Mouse (Mus musculus): ENCODE measurements at regions not wholly inside any gene's neighbourhood (a gene's known extent, or its start where the extent isn't known, plus 50 kb on each side); places are given as distances from the start of the nearest gene placed in this dataset.

DNA sequence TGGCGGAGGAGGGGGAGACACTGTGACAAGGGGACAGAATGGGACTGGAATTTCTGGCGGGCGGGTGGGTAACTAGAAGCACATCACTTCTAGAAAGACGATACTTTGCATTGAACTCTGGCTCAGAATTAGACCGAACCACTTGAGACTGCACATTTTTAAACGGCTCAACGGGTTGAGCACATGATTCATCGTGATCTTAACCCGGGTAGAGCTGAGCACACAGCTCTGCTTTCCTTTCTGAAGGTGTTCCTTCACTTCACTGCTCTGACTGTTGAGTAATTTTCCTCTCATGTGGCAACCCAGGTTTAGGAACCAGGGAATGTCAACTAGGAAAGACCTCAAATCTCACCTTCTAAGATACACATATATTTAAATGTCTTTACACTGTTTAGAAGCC is 180.9 kb downstream of the Zfp365 start:
- DNase-seq (ENCODE audit: low read depth, low spot score): peak; percentile 27

DNA sequence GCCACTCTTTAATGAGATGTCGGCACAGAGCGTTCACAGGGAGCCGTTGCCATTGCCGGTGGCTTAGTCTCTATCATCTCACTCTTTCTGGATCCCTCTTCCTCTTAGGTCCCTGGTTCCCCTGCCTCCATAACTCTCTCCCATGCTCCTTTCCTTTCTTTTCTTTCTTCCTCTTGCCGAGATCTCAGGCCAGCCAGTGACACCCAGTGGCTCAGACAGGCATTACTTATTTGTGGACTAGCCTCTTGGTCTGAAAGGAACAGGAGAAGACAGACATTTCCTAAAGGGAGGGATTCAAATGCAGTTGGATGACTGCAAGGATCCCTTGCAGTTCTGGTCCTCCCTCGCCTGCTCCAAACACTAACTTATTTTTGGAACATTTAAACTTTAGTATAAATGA is 180.5 kb upstream of the Ado start:
- DNase-seq (ENCODE audit: low read depth, low spot score): peak; percentile 79

DNA sequence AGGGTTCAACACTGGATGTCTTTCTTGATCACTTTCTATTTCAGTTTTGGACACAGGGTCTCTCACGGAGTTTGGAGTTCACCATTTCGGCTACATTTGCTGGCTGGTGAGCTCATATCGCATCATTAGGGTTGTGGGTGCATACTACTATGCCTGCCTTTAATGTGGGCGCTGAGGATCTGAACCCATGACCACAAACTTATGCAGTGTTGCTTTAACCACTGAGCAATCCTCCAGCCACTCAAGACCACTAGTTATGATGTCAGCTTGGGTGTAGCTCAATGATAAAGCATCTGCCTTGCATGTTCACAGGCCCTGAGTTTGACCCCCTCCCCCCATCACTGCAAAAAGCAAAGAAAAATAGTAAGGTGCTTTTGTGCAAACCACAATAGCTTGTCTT is 178.8 kb upstream of the Ado start:
- DNase-seq (ENCODE audit: low read depth, low spot score): no peak

DNA sequence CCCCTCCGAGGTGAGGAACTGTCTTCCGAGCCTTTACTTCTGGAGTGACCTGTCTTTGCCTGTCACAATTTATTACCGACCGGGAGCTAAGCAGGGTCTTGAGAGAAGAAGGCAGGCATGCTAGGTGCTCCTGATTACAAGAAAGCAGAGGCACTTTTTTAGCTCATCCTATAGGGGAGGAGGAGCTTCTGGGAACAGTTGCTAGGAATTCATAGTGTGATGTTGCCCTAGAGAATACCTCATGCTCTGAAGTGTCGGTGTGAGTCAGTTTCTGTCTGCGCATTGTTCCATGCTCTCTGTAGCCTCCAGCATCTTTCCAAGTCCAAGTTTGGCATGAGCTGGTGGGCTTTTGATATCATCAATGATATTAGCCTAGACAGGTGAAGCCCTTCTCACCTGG is 178.0 kb upstream of the Ado start:
- DNase-seq (ENCODE audit: low read depth, low spot score): no peak

DNA sequence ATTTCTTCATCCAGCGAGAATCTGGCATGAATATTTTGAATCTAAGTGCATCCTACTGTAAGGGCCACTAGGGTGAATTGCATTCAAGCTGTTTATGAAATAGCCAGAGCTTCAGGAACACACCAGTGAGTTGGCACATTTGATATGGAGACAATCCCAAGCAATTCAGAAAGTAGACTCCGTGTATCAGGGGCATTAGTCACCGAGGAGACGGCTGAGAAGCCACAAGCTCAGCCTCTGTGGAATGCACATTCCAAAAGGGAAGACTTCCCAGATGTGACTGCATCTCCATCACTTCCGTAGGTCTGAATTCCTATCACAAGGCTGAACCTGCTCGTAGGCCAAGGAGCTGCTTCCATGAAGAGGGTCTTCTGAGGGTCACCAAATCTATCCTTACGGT is 177.6 kb upstream of the Ado start:
- no peak for DNase-seq (ENCODE audit: low read depth, low spot score)

DNA sequence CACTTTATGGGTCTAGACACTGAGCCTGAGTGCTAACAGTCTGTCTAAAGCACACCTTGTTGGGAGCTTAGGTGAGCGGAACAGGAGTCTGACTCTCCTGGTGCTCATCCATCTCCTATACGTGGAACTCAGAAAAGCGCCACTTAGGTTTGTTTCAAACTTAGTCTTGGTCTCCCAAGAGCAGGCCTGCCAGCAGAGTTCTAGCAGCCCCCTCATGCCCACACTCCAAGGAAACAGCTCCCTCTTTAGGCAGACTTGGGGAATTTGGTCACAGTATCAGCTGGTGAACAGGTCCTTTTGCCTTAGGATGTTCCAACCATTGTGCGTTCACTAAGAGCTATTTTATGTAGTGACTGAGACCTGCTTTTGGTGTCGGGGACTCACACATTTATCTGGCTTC is 173.0 kb upstream of the Ado start:
- peak; percentile 75 for DNase-seq (ENCODE audit: low read depth, low spot score)

DNA sequence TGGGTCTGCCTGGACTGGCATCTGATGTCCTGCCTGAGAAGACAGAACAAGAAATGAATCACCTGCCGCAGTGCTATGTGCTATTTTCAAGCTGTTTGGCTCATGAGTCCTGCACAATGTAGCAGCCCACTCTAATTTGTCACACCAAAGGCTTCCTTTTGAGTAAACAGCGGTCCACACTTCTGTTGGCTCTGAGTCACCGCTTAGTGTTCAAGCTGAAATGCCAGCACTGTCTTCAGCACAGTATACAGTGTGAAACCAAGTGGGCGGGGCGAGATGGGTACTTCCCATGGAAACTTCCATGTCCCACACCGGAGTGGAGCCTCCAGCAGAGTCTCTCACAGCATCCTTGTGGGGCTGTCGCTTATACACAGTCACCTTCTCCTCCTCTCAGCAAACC is 168.8 kb upstream of the Ado start:
- DNase-seq (ENCODE audit: low read depth, low spot score): peak; percentile 95

DNA sequence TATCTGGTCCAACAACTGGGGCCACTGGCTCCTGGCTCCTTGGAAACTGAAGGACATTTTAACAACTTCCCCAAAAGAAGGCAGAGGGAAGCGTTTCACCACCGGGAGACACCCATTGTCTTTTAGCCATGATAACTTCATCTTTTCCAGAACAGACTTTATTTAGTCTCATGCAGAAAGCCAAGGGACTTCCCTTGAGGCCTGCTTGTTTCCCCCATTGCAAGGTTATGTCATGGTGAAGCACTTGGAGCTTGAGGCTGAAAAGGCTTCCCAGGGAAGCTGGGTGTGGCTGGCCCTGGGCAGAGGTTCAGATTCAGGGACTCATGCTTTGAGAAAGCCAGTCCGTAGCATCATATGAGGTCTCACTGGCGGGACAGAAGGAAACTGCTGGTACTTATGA is 166.3 kb upstream of the Ado start:
- no peak for DNase-seq (ENCODE audit: low read depth, low spot score)

DNA sequence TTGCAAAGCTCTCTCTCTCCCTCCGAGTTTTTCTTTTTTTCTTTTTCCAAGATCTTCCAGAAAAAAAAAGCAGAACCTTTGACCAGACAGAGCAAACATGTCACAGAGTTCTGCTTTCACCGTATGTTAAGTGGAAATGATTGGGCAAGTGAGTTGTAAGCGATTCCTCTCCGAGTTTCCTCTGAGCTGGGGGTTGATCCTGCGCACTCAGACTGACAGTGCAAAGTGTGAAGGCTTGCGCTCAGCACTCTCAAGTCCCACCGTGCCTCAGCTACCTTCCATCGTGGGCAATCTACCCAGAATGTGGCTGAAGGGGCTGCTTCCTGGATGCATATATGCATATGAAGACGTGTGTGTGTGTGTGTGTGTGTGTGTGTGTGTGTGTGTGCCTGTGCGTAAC is 164.3 kb upstream of the Ado start:
- peak; percentile 31 for DNase-seq (ENCODE audit: low read depth, low spot score)

DNA sequence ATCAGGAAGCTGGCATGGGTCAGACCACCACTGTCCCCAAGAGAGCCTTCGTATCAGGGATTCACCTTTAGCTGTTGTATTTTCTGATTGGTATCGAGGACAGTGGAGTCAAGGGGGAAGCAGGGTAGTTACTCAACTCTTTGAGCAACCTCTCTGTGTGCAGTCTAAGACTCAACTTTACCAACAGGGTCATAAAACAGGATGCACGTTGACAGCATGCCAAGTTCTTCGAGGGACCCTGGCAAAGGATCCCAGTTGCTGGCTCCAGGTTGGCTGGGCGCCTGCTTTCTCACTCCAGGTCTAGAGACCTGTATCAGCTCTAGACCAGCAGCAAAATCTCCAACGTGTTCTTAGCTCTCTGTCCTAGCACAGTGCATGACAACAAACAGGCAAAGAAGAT is 163.9 kb upstream of the Ado start:
- DNase-seq (ENCODE audit: low read depth, low spot score): no peak

DNA sequence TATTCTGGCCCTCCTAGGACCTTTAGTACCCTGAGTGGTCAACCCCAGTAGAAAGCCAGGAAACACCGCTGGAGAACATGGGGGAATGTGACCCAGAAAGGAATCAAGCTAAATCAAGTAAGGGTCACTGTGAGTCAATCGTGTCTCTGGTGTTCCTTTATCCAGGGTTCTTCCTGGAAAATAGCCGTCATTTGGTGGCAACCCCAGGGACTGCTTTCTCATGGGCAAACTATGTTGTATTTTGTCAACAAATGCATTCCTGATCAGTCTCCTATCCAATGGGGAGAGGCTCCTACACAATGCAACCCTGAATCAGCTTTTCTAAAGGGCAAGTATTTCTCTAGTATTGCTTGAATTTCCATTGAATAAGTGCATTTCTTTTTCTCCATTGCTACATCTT is 163.2 kb upstream of the Ado start:
- DNase-seq (ENCODE audit: low read depth, low spot score): no peak

DNA sequence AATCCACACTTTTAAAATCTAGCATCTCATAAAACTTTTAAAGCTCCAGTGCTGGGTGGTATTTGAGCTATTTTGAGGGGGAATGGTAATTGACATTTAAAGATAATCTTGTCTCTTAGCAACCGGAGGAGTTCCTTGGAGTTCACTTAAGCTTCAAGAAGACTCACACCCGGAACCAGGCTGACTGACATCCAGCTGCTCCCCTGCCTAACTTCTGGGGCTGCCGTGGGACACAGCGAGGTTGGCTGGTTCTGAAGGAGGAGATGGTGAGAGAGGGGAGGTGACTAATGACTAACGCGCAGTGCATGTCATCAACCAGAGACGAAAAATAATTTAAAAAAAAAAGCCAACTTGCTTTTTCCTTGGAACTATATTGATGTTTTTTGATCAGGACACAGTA is 157.7 kb upstream of the Ado start:
- peak; percentile 63 for DNase-seq (ENCODE audit: low read depth, low spot score)

DNA sequence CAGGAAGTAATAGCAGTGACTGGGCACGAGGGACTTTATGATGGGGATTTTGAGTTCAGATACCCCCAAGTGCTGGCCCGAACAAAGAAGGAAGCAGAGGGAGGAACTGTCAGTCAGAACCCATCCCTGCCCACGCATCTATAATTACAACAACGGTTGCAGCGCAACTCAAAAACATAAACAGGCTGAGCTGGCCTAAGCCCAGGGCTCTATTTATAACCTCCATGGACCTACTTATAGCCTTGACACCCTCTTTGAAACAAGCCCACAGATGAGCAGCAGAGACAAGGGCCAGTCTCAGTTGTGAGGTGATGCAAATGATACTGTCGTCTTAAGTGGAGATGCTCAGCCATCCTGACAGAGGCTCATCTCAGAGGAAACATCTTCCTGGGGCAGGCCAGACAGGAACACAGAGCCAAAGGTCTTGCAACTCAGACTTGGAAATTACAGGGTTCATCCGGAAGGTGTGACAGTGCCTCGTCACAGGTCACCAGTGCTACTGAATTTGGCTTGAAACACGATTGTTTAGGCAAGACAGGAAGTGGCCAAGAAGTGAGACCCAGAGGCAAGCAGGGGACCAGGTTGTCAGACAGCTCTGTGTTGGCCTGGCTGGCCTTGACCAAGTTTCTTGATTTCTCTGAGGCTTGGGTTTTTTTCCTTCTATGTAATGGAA is 154.2 kb upstream of the Ado start:
- DNase-seq (ENCODE audit: low read depth, low spot score): no peak

DNA sequence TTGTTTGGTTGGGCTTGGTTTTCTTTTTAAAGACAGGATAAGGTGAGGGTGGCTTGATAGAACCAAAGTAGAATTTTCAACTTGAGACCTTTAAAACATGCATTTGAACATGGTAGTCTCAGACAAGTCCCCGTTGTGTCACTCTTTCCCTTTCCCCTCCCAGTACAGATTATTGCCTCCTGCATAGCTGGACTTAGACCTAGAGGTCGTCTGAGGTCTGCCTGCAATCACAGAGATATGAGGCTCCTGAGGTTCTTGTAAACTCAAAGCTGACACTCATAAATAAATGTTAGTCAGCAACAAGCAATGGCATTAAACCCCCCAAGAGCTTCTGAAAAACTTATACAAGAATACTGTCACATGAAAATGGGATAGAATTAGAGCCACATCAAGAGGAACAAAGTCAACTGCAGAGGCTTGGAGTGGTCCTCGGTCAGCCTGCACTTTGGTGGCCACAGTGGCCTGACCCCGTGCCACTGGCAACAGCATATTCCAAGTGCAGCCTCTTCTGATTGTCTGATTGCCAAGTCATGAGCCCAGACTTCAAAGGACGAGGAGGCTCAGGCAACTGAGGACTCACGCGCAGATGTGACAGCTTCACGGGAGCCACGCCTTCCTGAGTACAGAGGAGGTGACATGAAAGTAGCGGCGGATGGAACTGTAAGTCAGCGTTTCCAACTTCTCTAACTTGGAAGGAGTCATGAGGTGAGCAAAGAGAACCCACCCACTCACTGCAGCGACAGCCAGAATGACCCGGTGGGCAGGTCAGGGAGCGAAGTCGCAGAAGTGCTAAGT is 148.8 kb upstream of the Ado start:
- no peak for DNase-seq (ENCODE audit: low read depth, low spot score)

DNA sequence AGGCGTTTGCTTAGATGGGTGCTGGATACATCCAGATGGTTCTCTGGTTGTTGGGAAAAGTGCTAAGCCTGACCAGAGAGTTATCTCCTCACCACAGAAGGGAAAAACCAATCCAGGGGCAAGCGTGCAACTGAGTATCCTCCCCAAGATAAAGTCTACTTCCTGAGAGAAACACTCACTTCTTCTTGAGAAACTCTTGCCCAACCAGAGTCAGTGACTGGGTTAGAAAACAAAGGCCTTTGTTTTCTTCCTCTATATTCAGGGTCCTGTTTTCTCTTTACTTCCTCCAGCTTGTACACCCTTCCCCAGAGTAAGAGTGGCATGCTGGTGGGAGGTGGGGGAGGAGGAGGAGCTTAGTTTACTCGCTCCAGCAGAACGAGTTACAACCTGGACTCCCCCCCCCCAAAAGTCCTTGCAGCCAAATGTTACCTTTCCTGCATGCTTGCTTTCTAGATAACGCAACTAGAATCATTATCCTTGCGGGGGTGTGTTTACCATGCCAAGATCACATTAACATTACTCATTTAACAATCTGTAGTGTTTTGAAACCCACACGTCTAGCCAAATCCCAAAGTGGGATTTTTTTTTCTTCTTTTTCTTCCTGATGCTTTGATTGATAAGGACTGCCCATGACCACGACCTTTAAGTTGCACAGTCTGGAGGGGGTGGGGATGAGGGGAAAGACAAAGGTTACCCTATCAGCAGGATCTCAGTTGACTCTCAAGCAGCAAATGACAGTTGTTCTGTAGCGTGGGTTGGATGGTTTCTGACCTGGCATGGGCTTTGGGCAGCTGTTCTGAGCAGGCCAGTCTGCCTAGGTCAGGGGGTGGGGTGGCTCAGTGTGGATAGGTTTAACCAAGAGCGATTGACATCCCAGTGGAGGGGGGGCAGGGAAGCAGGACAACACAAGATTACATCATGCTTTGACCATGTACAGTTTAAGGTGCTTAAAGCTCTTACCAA is 147.4 kb upstream of the Ado start:
- DNase-seq (ENCODE audit: low read depth, low spot score): no peak

DNA sequence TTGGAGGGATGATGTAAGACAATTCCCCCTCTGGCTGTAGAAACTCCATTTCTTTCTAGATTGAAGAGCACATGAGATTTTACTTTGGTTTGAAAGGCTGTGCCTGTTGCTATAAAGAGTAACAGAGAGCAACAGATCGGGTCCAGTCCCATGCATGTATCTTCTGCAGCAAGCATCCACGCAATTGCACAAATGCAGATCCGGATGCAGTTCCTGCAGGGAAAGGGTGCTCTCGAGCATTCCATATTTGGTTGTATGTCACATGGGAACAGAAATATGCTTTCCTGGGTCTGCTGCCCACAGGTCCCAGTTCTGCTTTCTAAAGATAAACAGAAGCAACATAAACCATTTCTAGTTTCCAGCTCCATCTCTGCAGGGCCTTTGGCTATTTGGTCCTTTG is 146.0 kb upstream of the Ado start:
- DNase-seq (ENCODE audit: low read depth, low spot score): no peak

DNA sequence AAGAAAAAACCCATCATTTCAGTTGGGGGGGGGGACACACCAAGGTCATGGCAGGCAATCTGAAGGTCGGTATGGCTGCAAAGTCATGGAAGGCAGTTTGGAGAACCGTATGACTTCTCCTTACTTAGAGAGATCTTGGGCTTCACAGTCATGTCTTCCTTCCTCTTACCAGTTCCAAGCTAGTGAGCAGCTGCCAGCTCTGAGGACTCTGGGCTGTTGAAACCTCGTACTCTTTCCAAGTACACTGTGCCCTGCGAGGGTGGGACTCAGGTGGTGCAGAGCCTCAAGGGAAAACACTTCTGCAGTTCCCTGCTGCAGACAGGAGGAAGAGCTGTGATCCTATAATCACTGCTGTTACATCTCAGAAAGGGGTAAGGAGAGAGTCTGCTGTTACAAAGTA is 144.8 kb upstream of the Ado start:
- no peak for DNase-seq (ENCODE audit: low read depth, low spot score)

DNA sequence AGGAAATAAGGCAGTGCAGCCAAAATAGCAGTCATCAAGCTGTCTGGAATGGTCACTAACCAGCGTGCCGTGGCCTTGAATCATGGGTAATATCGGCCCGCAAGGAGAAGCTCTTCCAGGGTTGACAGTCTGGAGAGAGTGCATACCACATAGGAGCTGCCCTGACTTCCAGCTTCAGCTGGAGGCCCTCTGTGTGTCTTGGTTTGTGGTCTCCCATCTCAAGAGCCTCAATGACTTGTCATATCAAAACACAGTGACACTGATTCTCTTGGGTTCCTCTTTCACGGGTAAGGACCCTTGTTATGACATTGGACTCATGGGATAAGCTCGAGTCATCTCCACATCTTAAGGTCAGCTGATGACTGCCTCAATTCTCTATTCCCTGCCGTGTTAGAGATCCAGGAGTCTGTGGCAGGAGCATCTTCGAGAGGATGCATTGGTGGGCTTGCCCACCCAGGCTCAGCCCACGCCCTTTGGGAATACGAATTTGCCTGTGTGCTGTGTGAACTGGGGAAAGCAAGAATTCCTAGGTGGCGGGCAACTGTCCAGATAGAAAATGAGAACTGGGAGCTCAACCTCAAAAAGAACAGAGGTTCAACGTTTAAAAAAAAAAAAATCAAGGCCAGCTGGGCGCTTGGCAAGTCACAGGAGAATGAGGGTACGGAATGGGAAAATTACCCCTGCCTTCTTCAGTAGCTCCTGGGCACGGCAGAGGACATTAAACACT is 141.4 kb upstream of the Ado start:
- no peak for DNase-seq (ENCODE audit: low read depth, low spot score)

DNA sequence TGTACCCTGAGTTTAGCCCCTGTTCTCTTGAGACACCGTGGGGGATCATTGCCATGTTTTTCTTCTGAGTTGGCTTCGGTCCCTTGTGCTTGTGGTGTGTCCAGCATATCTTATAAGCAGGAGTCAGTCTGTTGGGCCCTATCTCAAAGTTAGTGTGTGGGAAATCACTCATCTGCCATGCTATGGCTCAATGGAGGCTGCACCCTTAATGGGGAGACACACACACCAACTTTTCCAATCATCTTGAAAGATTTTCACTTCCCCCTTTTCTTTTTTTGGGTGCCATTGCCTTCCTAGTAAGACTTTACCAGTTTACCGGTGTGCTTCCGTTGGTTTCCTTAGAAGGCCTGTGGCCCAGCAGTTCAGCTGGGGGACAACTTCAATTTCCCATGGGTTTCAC is 130.6 kb upstream of the Ado start:
- DNase-seq (ENCODE audit: low read depth, low spot score): no peak

DNA sequence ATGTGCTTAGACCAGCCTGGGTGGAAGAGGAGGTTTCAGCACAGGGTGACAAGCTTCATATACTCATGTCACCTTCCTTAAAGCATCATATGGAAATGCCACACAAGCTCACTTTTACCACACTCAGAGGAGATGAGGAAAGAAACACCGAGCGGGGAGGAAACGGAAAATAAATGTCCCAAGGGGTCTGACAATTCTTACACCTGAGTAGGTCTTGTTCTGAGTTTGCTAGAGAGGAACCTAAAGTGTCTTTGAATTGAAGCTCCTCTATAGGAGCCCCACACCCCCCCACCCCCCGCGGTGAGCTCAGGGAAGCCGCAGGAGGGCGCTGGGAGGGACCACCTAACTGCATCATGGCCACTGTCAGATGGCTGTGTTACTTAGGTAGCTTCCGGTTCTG is 124.7 kb upstream of the Ado start:
- DNase-seq (ENCODE audit: low read depth, low spot score): no peak

DNA sequence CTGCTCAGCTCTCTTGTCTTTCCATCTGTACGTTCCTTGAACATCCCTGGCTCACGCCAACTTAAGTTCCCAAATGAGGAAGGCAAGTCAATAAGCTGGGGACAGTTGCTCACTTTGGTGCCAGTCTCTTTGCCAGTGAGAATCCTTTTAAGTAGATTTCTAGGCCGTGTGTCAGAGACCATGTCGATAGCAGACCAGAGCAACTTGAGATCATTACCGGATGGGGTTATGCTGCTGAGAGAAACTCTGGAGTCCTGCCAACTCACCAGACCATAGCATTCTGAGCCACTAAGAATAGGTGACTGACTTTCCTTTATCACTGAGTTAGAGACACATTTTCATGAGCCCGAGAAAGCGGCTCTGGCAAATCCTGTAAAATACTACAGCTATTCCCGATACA is 123.5 kb upstream of the Ado start:
- DNase-seq (ENCODE audit: low read depth, low spot score): peak; percentile 31

DNA sequence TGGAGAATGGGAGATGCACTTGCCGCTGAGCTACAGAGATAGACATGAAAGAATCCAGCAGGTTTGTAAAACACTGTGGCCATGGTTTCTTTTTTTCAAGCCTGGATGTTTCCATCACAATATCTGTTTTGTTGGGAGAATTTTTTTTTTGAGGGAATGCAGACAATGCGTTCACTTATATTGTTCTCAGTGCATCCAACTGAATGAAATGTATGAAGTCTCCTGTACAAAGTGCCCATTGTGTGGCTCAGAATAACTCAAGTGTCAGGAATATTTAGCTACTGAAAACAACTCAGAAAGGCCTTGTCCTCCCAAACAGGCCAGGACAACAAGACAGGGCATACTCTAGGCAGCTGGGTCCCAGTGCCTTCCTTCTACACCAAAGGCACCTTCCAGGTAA is 120.3 kb upstream of the Ado start:
- DNase-seq (ENCODE audit: low read depth, low spot score): peak; percentile 80

All from brain, adult 2 months (tissue).